Comparison of ENCODE assay signal across 8 mouse cellular contexts in genomic region chr5:117118850-117119249, GRCm38 (mm10). TPM values are rescaled to one million over a fixed set of nuclear protein-coding genes. Genes with fewer than 3 reads are reported as not detected.
DNase-seq lines count a peak whose midpoint lies in the region; ATAC-seq and TF ChIP-seq lines count a peak whose summit lies in the region.
"Had no signal": no experiment of that assay in that cellular context is flagged by ENCODE, and none has a peak within 500 bp of the region (broad histone marks: within the 10 kb centered on the region; RNA-seq: fewer than 3 reads in every experiment).

No protein-coding gene starts in this region.

- H3K27ac ChIP-seq in lung, embryonic 15.5 days = no peak overlapping the region
- H3K27ac ChIP-seq in forebrain, embryonic 15.5 days (replicated peaks) = no peak overlapping the region
- H3K27ac ChIP-seq in small intestine, adult 2 months (ENCODE audit: insufficient read depth, low read depth, low read length) = peak overlapping the region; percentile 96

- peaks cover 28% of the 10 kb centered on the region for H3K4me1 ChIP-seq in lung, embryonic 15.5 days
- H3K4me1 ChIP-seq in lung, adult 2 months (ENCODE audit: control insufficient read depth, insufficient read depth, low read length) = peaks cover 14% of the 10 kb centered on the region
- H3K4me1 ChIP-seq in forebrain, embryonic 15.5 days = peaks cover 33% of the 10 kb centered on the region
- H3K4me1 ChIP-seq in small intestine, adult 2 months (ENCODE audit: control insufficient read depth, insufficient read depth, insufficient read length, low read length) = peaks cover 13% of the 10 kb centered on the region

- ATAC-seq in lung, embryonic 15.5 days (ENCODE audit: borderline replicate concordance, extremely low read depth, low FRiP score, low TSS enrichment) = no peak
- no peak for ATAC-seq in forebrain, embryonic 15.5 days (replicated peaks)

- no peaks in the 10 kb centered on the region for H3K9me3 ChIP-seq in lung, embryonic 15.5 days
- H3K9me3 ChIP-seq in forebrain, embryonic 15.5 days = no peaks in the 10 kb centered on the region

- H3K9ac ChIP-seq in lung, embryonic 15.5 days = no peak overlapping the region
- no peak overlapping the region for H3K9ac ChIP-seq in forebrain, embryonic 15.5 days (replicated peaks)

- no peak for TF ChIP-seq CTCF in lung, adult 2 months (IDR thresholded peaks at IDR 0.05; ENCODE audit: insufficient read depth, low read length)
- TF ChIP-seq CTCF in small intestine, adult 2 months (IDR thresholded peaks at IDR 0.05; ENCODE audit: extremely low read depth, insufficient read length, insufficient replicate concordance, low read depth, low read length) = no peak

- H3K27me3 ChIP-seq in lung, embryonic 15.5 days = 0 out of 2 replicates have a peak, but pooled peaks cover 3% of the 10 kb centered on the region
- no peaks in the 10 kb centered on the region; the same call in 1 of the 2 replicates for H3K27me3 ChIP-seq in forebrain, embryonic 15.5 days
- no peaks in the 10 kb centered on the region for H3K27me3 ChIP-seq in small intestine, adult 2 months (ENCODE audit: control insufficient read depth, insufficient read depth, low read length)

- H3K4me2 ChIP-seq in lung, embryonic 15.5 days = peak overlapping the region; percentile 93
- peak overlapping the region; percentile 88; the same call in 1 of the 2 replicates for H3K4me2 ChIP-seq in forebrain, embryonic 15.5 days (replicated peaks)

- no peak for TF ChIP-seq POLR2A in lung, adult 2 months (IDR thresholded peaks at IDR 0.05; ENCODE audit: borderline replicate concordance, extremely low read depth, low read depth, low read length)
- no peak for TF ChIP-seq POLR2A in small intestine, adult 2 months (IDR thresholded peaks at IDR 0.05; ENCODE audit: low read depth, low read length)

- 66% methylated on average over 8 of the region's 8 CpGs for WGBS in lung, embryonic 15.5 days
- 65% methylated on average over 8 of the region's 8 CpGs for WGBS in lung, adult 2 months
- WGBS in forebrain, embryonic 15.5 days = 57% methylated on average over 8 of the region's 8 CpGs
- 18% methylated on average over 8 of the region's 8 CpGs for WGBS in small intestine, adult 2 months

- H3K4me3 ChIP-seq in lung, embryonic 15.5 days = peak overlapping the region; percentile 89; the same call in 1 of the 2 replicates
- no peak overlapping the region for H3K4me3 ChIP-seq in lung, adult 2 months (replicated peaks; ENCODE audit: extremely low read depth, low read depth, low read length)
- H3K4me3 ChIP-seq in forebrain, embryonic 15.5 days = peak overlapping the region; percentile 91
- H3K4me3 ChIP-seq in small intestine, adult 2 months (ENCODE audit: low read depth, low read length) = no peak overlapping the region

- no peak for DNase-seq in lung, adult 2 months
- DNase-seq in kidney, postnatal 36 days = peak; percentile 81 to 86
- DNase-seq in layer of hippocampus, postnatal 36 days = no peak
- no peak for DNase-seq in thymus, postnatal 14 days
- DNase-seq: cerebellum, adult 11 months had no signal

- no peaks in the 10 kb centered on the region for H3K36me3 ChIP-seq in lung, embryonic 15.5 days
- no peaks in the 10 kb centered on the region for H3K36me3 ChIP-seq in forebrain, embryonic 15.5 days
- H3K36me3 ChIP-seq in small intestine, adult 2 months (ENCODE audit: control insufficient read depth, insufficient read depth, low read length) = no peaks in the 10 kb centered on the region

RNA-seq across cellular contexts. Expression of gene Taok3, which starts 1.1 kb away (rescaled TPM):
- 22.4 and 27.3 TPM in 2 replicates for polyA plus RNA-seq in lung, embryonic 15.5 days (2015; fragmentation: Nextera tagmentation; extraction: Ambion mirVana)
- polyA plus RNA-seq in lung, adult 2 months (2012; rRNA removed) = 30.3 and 40.5 TPM in 2 replicates
- 45.3 and 51.7 TPM in 2 replicates for polyA plus RNA-seq in forebrain, embryonic 15.5 days (2015; fragmentation: Nextera tagmentation; extraction: Ambion mirVana)
- polyA plus RNA-seq in small intestine, adult 2 months (2012; rRNA removed) = 10.7 and 32.0 TPM in 2 replicates
- 10 to 100 TPM; 55.3 to 63.5 TPM for total RNA-seq in layer of hippocampus, postnatal 36 days (2021)

RNA-seq across cellular contexts. Expression of gene Suds3, which starts 2.9 kb away (rescaled TPM):
- 74.0 and 78.8 TPM in 2 replicates for polyA plus RNA-seq in lung, embryonic 15.5 days (2015; fragmentation: Nextera tagmentation; extraction: Ambion mirVana)
- polyA plus RNA-seq in lung, adult 2 months (2012; rRNA removed) = 44.0 and 57.1 TPM in 2 replicates
- 94.0 and 99.1 TPM in 2 replicates for polyA plus RNA-seq in forebrain, embryonic 15.5 days (2015; fragmentation: Nextera tagmentation; extraction: Ambion mirVana)
- polyA plus RNA-seq in small intestine, adult 2 months (2012; rRNA removed) = 51.1 and 114 TPM in 2 replicates
- 100 to 1,000 TPM; 117 to 119 TPM for total RNA-seq in layer of hippocampus, postnatal 36 days (2021)

Comparison
In these comparisons a context has a peak if more than half of its experiments do, and no peak if none do; other contexts are left out.
1. H3K4me3 ChIP-seq: peak in lung, embryonic 15.5 days (single experiment) and forebrain, embryonic 15.5 days (single experiment); none in lung, adult 2 months (single experiment) and small intestine, adult 2 months (single experiment).
2. DNase-seq: peak in kidney, postnatal 36 days (2 of 2); none in lung, adult 2 months (single experiment), layer of hippocampus, postnatal 36 days (0 of 2) and thymus, postnatal 14 days (single experiment).